Mouse (Mus musculus) megakaryocyte, embryonic 14.5 days (primary cell): Measurements from ENCODE around the gene Lmf2.

Experiments used
- FLI1 ChIP-seq: IDR thresholded peaks from 2 replicates; pipeline ENCODE4 v1.6.1; 2012; ENCODE audit warnings: low read length, inconsistent platforms, mixed read lengths
- GATA1 ChIP-seq: IDR thresholded peaks from 3 replicates; pipeline ENCODE4 v1.6.1; 2012; ENCODE audit warnings: mixed read lengths, low read length, inconsistent platforms, borderline replicate concordance

- TF ChIP-seq FLI1 (no peak), GATA1 (no peak)
These were observed 45.4 kb downstream of the Lmf2 start for GRCm38 (mm10) chr15:89309962-89310498.
